Mouse (Mus musculus) G1E (cell line): Measurements from ENCODE around the gene Dusp28. TPM values are rescaled to one million over a fixed set of nuclear protein-coding genes. Genes with fewer than 3 reads are reported as not detected.

Source experiments
- ATAC-seq: 2 replicates; pipeline ENCODE4 v1.8.0; 2016; ENCODE audit warnings: mild to moderate bottlenecking; ENCODE audit not compliant: insufficient number of reproducible peaks, poor library complexity, low FRiP score, severe bottlenecking; ENCODE audit errors: extremely low read depth
- DNase-seq: peaks from one replicate; pipeline ENCODE4 v3.0.0; 2012; ENCODE audit warnings: low spot score
- H3K27me3 ChIP-seq: 2 replicates; pipeline ENCODE4 v1.6.1; 2012; ENCODE audit warnings: mild to moderate bottlenecking, low read length, inconsistent platforms; ENCODE audit not compliant: insufficient read depth
- H3K36me3 ChIP-seq: replicated peaks from 2 replicates; pipeline ENCODE3; 2012; ENCODE audit warnings: mild to moderate bottlenecking, inconsistent platforms
- H3K4me1 ChIP-seq: 2 replicates; pipeline ENCODE4 v1.6.1; 2012; ENCODE audit warnings: low read depth, low read length, inconsistent platforms, mixed read lengths; ENCODE audit not compliant: insufficient read depth
- H3K4me3 ChIP-seq: 2 replicates; pipeline ENCODE4 v1.5.1; 2012; ENCODE audit warnings: low read depth, mild to moderate bottlenecking, inconsistent platforms, low read length, moderate library complexity, mixed read lengths
- H3K9me3 ChIP-seq: replicated peaks from 2 replicates; pipeline ENCODE4 v1.6.1; 2012; ENCODE audit warnings: inconsistent platforms
- CTCF ChIP-seq: IDR thresholded peaks from 2 replicates; pipeline ENCODE4 v1.5.1; 2012; ENCODE audit warnings: low read depth, low read length, inconsistent platforms, mixed read lengths
- GATA1 ChIP-seq: IDR thresholded peaks from 2 replicates; pipeline ENCODE4 v1.6.1; 2012; ENCODE audit warnings: borderline replicate concordance, low read length, inconsistent platforms, mixed read lengths
- GATA2 ChIP-seq: IDR thresholded peaks from 2 replicates; pipeline ENCODE4 v1.6.1; 2012; ENCODE audit warnings: low read depth, low read length, inconsistent platforms, borderline replicate concordance
- POLR2AphosphoS5 ChIP-seq: IDR thresholded peaks from 2 replicates; pipeline ENCODE4 v1.6.1; 2012; ENCODE audit warnings: low read depth, low read length, inconsistent platforms; ENCODE audit not compliant: insufficient replicate concordance
- TAL1 ChIP-seq: conservative IDR thresholded peaks from 2 replicates; pipeline ENCODE4 v1.6.1; 2012; ENCODE audit warnings: low read depth, low read length, inconsistent platforms, mixed read lengths
- polyA plus RNA-seq: library from polyadenylated mRNA; stranded (reverse); fragments of >175 nt; gene quantifications from 2 replicates; pipeline ENCODE4 v1.2.3, GENCODE M21; 2012
- total RNA-seq, 2 experiments: library from RNA; stranded (forward) in 1 of 2; stranded (reverse) in 1 of 2; fragments of 200-1000 nt in 1 of 2; fragments of >200 nt in 1 of 2; fragmentation: Nextera tagmentation in 1 of 2; gene quantifications; 2 replicates each; pipeline ENCODE4 v1.2.3; 2014 to 2017

The Dusp28 gene
- total and polyA plus RNA-seq, 3 experiments = 4.9 to 13.2 (median 8.0) TPM

GRCm38 (mm10) chr1:92881982-92882381 lies 24.8 kb upstream of the Dusp28 start:
- no peaks in the 10 kb centered on the region for H3K36me3 ChIP-seq
- no peaks in the 10 kb centered on the region for H3K9me3 ChIP-seq
- TF ChIP-seq POLR2AphosphoS5 (no peak), GATA1 (no peak), CTCF (no peak)
- no peak overlapping the region for H3K4me3 ChIP-seq
- H3K4me1 ChIP-seq = no peaks in the 10 kb centered on the region
- DNase-seq (no peak), ATAC-seq (no peak)
- peaks cover 7% of the 10 kb centered on the region; the same call in 1 of the 2 replicates for H3K27me3 ChIP-seq

GRCm38 (mm10) chr1:92888901-92889655 lies 17.7 kb upstream of the Dusp28 start:
- DNase-seq (no peak), ATAC-seq (no peak)
- Histone ChIP-seq H3K4me3 (no peak overlapping the region), H3K9me3 (no peaks in the 10 kb centered on the region), H3K36me3 (no peaks in the 10 kb centered on the region), H3K27me3 (peaks cover 4% of the 10 kb centered on the region; the same call in 1 of the 2 replicates), H3K4me1 (no peaks in the 10 kb centered on the region)
- no peak for TF ChIP-seq TAL1
- no peak for TF ChIP-seq CTCF
- no peak for TF ChIP-seq GATA2
- no peak for TF ChIP-seq GATA1
- no peak for TF ChIP-seq POLR2AphosphoS5

GRCm38 (mm10) chr1:92892791-92893190 lies 14.0 kb upstream of the Dusp28 start:
- H3K4me1 ChIP-seq = peaks cover 6% of the 10 kb centered on the region; the same call in 1 of the 2 replicates
- H3K36me3 ChIP-seq = no peaks in the 10 kb centered on the region
- no peak for ATAC-seq
- no peak for DNase-seq
- H3K4me3 ChIP-seq = no peak overlapping the region
- TF ChIP-seq CTCF (no peak), TAL1 (no peak)
- H3K9me3 ChIP-seq = no peaks in the 10 kb centered on the region
- peaks cover 23% of the 10 kb centered on the region for H3K27me3 ChIP-seq

- TF ChIP-seq GATA1 (no peak), GATA2 (no peak), POLR2AphosphoS5 (no peak), TAL1 (no peak), CTCF (no peak)
- H3K27me3 ChIP-seq = peaks cover 27% of the 10 kb centered on the region
Observed at GRCm38 (mm10) chr1:92893896-92894295, 12.9 kb upstream of the Dusp28 start.

GRCm38 (mm10) chr1:92895089-92895488 lies 11.7 kb upstream of the Dusp28 start:
- Histone ChIP-seq H3K36me3 (no peaks in the 10 kb centered on the region), H3K4me1 (peaks cover 6% of the 10 kb centered on the region; the same call in 1 of the 2 replicates), H3K27me3 (peaks cover 36% of the 10 kb centered on the region), H3K4me3 (no peak overlapping the region), H3K9me3 (no peaks in the 10 kb centered on the region)
- DNase-seq (peak; percentile 77), ATAC-seq (peak; percentile 73)
- TF ChIP-seq TAL1 (no peak), CTCF (peak; percentile 96)

More at GRCm38 (mm10) chr1:92893896-92894295, 12.9 kb upstream of the Dusp28 start:
- ATAC-seq (no peak), DNase-seq (no peak)
- H3K9me3 ChIP-seq = no peaks in the 10 kb centered on the region
- H3K36me3 ChIP-seq = no peaks in the 10 kb centered on the region
- no peak overlapping the region for H3K4me3 ChIP-seq
- peaks cover 6% of the 10 kb centered on the region; the same call in 1 of the 2 replicates for H3K4me1 ChIP-seq

- peaks cover 24% of the 10 kb centered on the region for H3K4me1 ChIP-seq
- DNase-seq = no peak
- peaks cover 41% of the 10 kb centered on the region for H3K27me3 ChIP-seq
- TF ChIP-seq GATA2 (no peak), TAL1 (no peak), CTCF (no peak), POLR2AphosphoS5 (no peak), GATA1 (no peak)
- H3K4me3 ChIP-seq = no peak within 1 kb of the TSS
- no peaks in the 10 kb centered on the region for H3K9me3 ChIP-seq
- peaks cover 13% of the 10 kb centered on the region for H3K36me3 ChIP-seq
- ATAC-seq = no peak
Observed at GRCm38 (mm10) chr1:92902786-92903185, 4.0 kb upstream of the Dusp28 start, which contains the start of gene Ankmy1. Ankmy1 (minus strand) TSS chr1:92902906.

GRCm38 (mm10) chr1:92903627-92904026 lies 3.2 kb upstream of the Dusp28 start:
- Histone ChIP-seq H3K4me3 (no peak overlapping the region), H3K4me1 (peaks cover 33% of the 10 kb centered on the region), H3K36me3 (peaks cover 14% of the 10 kb centered on the region), H3K9me3 (no peaks in the 10 kb centered on the region), H3K27me3 (peaks cover 36% of the 10 kb centered on the region)
- ATAC-seq (no peak), DNase-seq (no peak)
- TF ChIP-seq CTCF (no peak), TAL1 (no peak), POLR2AphosphoS5 (no peak), GATA2 (no peak), GATA1 (no peak)
